Mouse (Mus musculus) adrenal gland, adult 8-10 months (tissue): ENCODE measurements around the gene Arhgef17. TPM values are rescaled to one million over a fixed set of nuclear protein-coding genes. Genes with fewer than 3 reads are reported as not detected.

Experiments used
- DNase-seq: peaks from one replicate; pipeline ENCODE4 v3.0.0; 2022
- microRNA-seq, 2 experiments: library from miRNA; unstranded; fragments of <30 nt; microRNA quantifications; one replicate each; pipeline ENCODE4 v1.2.0; 2022
- total RNA-seq, 4 experiments: library from RNA; stranded (reverse); gene quantifications; 2 replicates each; pipeline ENCODE4 v1.2.4; 2022

Gene Arhgef17
- total RNA-seq, 4 experiments from 2014 or later, result 95.8 to 118 (median 108) TPM

GRCm38 (mm10) chr7:100844385-100845025, 87.4 kb downstream of the Arhgef17 start:
- DNase-seq, result no peak

- DNase-seq, result no peak
Observed at GRCm38 (mm10) chr7:100843866-100844265, 88.0 kb downstream of the Arhgef17 start.

- DNase-seq, result no peak
Observed at GRCm38 (mm10) chr7:100842175-100842574, 89.7 kb downstream of the Arhgef17 start.

- no peak for DNase-seq
Observed at GRCm38 (mm10) chr7:100841608-100842007, 90.3 kb downstream of the Arhgef17 start.

GRCm38 (mm10) chr7:100840906-100841305, 91.0 kb downstream of the Arhgef17 start:
- no peak for DNase-seq

GRCm38 (mm10) chr7:100839632-100840402, 92.1 kb downstream of the Arhgef17 start:
- no peak for DNase-seq

GRCm38 (mm10) chr7:100837701-100838100, 94.2 kb downstream of the Arhgef17 start:
- DNase-seq, result no peak

- DNase-seq, result no peak
Observed at GRCm38 (mm10) chr7:100836657-100837056, 95.2 kb downstream of the Arhgef17 start.

- DNase-seq, result no peak
Observed at GRCm38 (mm10) chr7:100835711-100836110, 96.2 kb downstream of the Arhgef17 start.

- no peak for DNase-seq
Observed at GRCm38 (mm10) chr7:100835168-100835567, 96.7 kb downstream of the Arhgef17 start.

GRCm38 (mm10) chr7:100833859-100834258, 98.0 kb downstream of the Arhgef17 start:
- no peak for DNase-seq

GRCm38 (mm10) chr7:100828549-100828948, 103.4 kb downstream of the Arhgef17 start:
- no peak for DNase-seq

- DNase-seq, result no peak
Observed at GRCm38 (mm10) chr7:100824661-100825060, 107.2 kb downstream of the Arhgef17 start.

Small RNA genes lying within 50 kb of the gene (microRNA-seq; reads per million reads assigned to microRNA genes)
- gene Mir3102, result 260 to 281 reads per million in 2 experiments

Other genes with a start within 250 kb of the Arhgef17 start
- 10 to 100 TPM; 46.7 to 75.8 (median 55.1) TPM for gene Fam168a, start 225.5 kb downstream of the Arhgef17 start, total RNA-seq
- 1 to 10 TPM; 1.2 to 1.8 (median 1.5) TPM for gene Relt, start 68.7 kb downstream of the Arhgef17 start, total RNA-seq
- 1 to 10 TPM; 5.4 to 9.5 (median 6.5) TPM for gene P2ry6, start 42.5 kb upstream of the Arhgef17 start, total RNA-seq
- 1 to 10 TPM; 1.4 to 6.4 (median 3.0) TPM for gene P2ry2, start 80.8 kb upstream of the Arhgef17 start, total RNA-seq
- 10 to 100 TPM; 20.9 to 53.3 (median 33.8) TPM for gene Fchsd2, start 160.8 kb upstream of the Arhgef17 start, total RNA-seq